Mouse (Mus musculus) cerebellum, adult 11-12 months (tissue): ENCODE results near the gene Rgs12.

Experiments used
- DNase-seq: peaks from one replicate; pipeline ENCODE4 v3.0.0; 2022

The Rgs12 gene

GRCm38 (mm10) chr5:34948861-34949760, at the start of gene Rgs12:
TSS of gene Rgs12 (plus strand) at chr5:34949445.
- DNase-seq, result peak; percentile 34

DNA sequence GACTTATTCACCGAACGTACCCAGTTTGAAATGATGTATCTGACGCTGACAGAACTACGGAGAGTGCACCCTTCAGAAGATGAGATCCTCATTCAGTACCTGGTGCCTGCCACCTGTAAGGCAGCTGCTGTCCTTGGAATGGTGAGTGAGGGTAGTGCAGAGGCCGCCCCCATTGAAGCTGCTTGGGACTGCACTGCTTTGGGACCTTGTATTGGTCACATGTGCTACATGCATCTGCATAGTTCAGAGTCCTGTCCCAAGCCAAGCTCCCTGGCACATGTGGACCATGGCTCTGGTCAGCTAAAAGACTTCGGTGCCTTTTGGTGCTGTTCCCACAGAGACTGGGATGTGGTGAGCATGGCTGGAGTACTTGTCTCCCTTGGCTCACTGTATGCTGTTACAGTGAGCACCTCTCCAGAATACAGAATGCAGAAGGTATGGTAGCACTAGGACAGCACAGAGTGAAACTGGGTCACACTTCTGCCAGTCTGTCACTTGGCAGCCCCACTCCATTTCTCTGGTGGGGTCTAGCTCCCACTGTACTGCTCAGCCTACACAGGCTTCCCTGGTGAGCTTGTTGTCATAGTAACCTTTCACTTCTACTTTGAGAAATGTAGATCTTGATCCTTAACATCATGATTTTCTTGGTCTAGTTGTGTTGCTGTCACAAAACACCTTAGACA, 49.3 kb upstream of the Rgs12 start:
- DNase-seq, result no peak

DNA sequence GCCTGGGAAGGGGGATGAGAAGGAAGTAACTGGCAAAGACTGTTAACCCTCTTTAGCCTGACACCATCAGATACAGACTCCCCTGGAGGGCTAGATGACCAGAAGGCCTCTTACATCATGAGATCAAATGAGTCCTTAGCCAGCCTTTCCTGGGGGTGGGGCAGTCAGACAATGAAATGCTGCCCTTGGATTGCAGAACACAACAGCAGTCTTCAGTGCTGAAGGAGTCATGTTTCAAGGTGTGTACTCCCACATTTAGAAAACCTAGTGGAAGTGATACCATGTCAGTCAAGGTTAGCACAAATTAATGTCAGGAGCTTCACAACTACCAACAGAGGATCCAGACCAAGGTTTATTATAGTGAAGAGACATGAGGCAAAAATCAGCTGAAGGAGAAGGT, 46.9 kb upstream of the Rgs12 start:
- no peak for DNase-seq

DNA sequence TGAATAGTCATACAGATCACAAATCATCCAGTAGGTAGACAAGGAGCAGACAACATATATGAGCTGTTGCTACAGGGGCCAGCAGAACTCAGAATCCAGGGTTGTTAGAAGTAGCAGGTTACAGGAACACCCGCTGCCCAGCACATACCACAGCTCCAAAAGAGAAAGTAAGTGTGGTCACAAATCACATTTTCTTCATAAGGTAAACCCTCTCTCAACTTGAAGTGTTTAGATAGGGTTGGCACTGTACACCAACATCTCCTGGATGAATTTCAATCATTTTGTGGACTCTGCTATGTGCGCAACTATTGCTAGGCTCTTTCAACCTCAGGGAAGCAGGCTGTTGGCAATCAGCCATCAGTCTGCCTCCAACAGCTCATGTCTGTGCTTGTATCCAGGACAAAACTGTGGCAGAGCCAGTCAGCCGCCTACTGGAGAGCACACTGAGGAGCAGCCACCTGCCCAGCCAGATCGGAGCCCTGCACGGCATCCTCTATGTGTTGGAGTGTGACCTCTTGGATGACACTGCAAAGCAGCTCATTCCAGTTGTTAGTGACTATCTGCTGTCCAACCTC, 46.3 kb upstream of the Rgs12 start:
- DNase-seq, result peak; percentile 86

- no peak for DNase-seq
These were observed 44.8 kb upstream of the Rgs12 start for GRCm38 (mm10) chr5:34904412-34904811.

GRCm38 (mm10) chr5:34907230-34907629, 42.0 kb upstream of the Rgs12 start:
- no peak for DNase-seq

DNA sequence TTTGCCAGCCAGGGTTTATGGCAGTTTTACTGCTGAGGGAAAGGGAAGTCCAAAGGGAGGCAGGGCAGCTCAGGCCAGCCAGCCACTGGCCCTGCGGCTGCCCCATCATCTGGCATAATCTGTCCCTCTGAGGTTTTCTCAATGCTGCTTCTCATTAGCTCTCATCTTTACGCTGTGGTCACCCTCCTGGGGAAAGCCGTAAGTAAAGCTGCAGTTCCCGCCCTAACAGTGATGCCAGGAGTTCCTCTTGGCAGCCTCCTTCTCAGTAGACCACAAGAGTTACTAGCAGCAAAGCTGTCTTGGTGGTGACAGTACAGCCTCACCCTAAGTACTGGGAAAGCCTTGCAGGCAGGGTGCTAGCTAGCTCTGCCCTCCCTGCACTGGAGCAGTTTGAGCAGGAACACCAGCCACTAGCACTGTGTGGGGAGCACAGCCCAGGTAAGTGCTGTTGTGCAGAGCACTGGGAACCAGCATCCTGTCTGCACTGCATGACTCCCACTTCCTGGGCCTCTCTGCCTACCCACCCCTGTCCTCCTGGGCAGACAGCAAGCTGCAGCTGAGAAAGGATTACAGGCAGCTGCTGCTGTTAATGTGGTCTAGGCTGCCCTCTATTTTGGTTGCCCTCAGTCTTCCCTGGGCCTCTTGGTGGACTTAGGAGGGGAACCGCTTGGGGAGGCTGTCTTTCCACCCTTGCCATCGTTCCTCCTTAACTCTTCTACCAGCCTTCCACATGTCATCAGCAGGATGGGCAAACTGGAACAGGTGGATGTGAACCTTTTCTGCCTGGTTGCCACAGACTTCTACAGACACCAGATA, 41.1 kb upstream of the Rgs12 start, which contains the start of gene Msantd1:
Msantd1 (plus strand) TSS at position 103 of the 816 bp plus-strand sequence.
- DNase-seq, result no peak

DNA sequence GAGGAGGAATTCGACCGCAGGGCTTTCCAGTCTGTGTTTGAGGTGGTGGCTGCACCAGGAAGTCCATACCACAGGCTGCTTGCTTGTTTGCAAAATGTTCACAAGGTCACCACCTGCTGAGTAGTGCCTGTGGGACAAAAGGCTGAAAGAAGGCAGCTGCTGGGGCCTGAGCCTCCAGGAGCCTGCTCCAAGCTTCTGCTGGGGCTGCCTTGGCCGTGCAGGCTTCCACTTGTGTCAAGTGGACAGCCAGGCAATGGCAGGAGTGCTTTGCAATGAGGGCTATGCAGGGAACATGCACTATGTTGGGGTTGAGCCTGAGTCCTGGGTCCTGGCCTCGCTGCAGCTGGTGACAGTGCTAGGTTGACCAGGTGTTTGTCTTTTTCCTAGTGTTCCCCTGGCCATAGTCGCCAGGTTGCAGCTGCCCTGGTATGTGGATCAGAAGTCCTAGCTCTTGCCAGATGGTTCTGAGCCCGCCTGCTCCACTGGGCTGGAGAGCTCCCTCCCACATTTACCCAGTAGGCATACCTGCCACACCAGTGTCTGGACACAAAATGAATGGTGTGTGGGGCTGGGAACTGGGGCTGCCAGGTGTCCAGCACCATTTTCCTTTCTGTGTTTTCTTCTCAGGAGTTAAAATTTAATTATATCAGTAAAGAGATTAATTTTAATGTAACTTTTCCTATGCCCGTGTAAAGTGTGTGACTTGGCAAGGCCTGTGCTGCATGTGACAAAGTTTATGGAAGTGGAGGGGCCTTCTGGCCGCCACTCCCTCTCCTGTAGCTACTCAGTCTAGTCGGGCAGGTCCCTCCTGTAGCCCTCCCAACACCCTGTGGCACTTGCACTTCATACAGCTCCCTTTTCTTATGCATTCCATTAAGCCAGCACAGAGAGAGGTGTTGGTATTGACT, 40.3 kb upstream of the Rgs12 start:
- no peak for DNase-seq

GRCm38 (mm10) chr5:34909634-34910503, 39.4 kb upstream of the Rgs12 start:
- DNase-seq, result no peak

DNA sequence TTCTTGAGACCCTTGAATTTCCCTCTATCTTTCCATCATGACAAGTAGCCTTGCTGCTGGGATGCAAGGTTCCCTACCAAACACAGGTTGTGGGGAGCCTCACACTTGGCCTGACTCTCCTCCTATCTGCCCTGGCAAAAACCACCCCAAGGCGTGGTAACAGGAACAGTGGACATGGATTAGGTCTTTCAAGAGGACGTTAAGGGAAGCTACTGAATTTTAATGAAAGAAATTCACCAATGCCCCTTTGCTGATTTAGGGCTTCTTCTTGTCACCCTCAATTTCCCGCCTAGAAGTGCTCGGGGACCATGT, 38.8 kb upstream of the Rgs12 start:
- DNase-seq, result no peak

DNA sequence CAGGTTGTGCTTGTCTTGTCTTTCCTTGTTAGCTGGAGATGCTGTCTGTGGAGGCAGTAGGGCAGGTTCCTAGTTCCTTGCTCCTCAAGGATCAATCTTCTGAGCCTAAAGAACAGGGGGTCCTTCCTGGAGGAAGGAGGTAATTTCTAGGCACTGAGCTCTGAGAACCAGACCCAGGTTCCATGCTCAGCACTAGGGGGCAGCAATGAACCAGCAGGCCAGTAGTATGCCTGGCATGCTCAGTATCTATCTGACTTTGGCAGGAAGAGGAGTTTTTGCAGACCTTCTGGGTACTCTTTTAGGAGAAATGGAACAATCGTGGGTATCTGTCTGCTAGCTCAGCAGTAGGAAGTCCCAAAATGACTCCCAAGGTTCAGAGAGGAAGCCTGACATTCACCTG, 33.4 kb upstream of the Rgs12 start:
- DNase-seq, result peak; percentile 37

- DNase-seq, result no peak
These were observed 32.0 kb upstream of the Rgs12 start for GRCm38 (mm10) chr5:34917234-34917655.

DNA sequence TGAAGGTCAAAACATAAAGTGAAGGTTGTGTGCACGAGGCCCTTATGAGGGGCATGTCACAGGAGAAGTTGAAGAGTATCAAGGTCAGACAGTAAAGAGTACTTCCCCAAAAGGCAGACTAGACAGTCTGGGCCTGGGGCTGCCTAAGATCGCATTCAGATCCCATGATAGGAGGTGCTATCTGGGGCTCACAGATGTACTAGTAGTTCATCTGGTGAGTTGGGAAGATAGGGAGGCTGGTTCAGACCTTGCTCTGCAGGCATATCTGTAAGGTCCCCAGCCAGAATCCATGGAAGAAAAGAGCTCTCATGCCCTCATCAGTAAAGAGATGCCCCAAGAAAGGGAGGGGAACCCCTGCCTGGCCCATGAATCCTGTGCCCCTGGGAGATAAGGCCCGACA, 30.5 kb upstream of the Rgs12 start:
- no peak for DNase-seq

DNA sequence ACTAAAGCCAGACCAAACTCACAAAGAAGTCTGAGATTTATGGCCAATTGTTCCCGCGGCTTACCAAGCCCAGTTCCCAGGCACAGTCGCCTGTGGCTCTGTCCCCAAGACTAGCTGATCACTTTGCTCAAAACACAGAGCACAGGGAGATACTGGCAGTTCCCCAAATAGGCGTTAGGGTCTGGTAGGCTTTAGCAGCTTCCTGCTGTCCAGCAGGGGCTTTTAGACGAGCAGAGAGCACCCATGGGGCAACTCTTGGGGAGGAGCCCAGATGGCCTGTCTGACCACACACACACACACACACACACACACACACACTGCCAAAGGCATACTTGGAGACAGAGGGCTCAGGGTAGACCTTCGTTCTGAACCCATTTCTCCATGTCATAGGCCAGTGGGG, 26.7 kb upstream of the Rgs12 start:
- DNase-seq, result no peak

DNA sequence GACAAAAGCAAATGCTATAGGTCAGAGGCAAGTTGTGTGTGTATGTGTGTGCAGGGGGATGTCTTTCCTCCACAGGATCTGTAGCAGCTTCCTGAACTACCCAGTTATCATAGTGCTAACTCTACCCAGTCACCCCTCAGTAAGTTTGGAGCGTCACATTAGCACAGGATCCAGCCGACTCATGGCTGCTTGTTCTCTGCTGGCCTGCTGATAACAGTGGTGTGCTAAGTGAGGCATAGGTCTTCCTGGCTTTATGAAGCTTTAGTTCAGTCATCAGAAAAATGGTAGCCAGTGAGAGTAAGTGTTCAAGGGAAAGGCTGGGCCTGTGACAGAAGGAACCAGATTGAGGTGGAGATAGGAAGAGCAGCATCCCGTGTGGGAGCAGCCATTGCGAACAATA, 25.3 kb upstream of the Rgs12 start:
- DNase-seq, result no peak

DNA sequence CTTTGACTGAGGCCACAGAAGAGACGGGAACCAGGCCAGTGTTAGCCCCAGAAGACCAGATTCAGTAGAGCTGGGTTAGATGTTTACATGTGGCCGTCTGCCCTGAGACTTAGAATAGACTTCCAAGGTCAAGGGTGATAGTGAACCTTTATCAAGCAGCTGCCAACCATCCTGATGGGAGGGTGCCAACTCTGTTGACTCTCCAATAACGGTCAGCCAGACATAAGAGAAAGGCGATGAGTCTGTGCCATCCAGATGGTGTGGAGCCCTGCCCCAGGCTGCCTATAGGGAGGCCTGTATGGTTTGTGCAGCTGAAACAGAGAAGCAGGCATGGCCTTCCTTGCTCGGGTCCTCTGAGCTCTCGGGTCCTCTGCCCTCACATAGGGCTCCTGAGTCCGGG, 24.7 kb upstream of the Rgs12 start:
- no peak for DNase-seq

DNA sequence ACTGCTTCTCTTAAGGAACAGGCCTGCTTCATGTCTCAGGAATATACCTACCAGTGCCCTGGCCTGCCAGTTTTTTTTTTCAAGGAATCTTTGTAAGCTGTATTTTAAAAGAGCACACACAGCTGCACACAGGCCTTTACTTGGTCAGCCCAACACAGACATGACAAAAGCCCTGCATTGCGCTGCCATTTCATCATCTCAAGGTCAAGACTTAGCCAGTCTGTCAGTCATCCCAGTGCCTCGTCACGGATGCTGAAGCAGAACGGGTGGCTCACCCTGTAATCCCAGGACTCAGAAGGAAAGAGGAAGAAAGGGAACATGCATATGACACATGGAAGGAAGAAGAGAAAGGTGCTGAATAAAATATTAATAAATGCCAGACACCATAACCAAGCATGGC, 21.6 kb upstream of the Rgs12 start:
- DNase-seq, result no peak

- DNase-seq, result no peak
These were observed 18.9 kb upstream of the Rgs12 start for GRCm38 (mm10) chr5:34930151-34930975.

DNA sequence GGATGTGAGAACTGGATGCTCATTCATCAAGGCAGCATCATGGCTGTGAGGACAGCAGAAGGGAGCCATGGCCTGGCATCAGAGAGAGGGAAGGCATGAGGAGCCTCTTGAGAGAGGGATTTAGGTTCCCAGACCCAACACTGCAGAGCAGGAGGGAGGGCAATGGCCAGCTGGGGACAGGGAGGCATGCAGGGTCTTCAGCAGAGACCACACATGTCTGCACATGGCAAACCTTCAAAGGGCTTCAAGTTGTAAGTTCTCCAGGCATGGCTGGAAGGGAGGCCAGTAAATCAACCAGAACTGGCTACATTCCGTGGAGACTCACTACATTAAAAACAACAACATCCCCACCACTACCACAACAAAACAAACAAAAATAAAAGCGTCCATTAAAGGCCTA, 18.2 kb upstream of the Rgs12 start:
- DNase-seq, result no peak
